Mouse (Mus musculus) testis, postnatal 10 days (tissue): ENCODE results near the gene Babam2.

Source experiments
- DNase-seq: peaks from one replicate; pipeline ENCODE4 v3.0.0; 2021; ENCODE audit warnings: low spot score

Babam2 gene

GRCm38 (mm10) chr5:31997189-31997954 lies 299.9 kb downstream of the Babam2 start:
- DNase-seq = no peak

GRCm38 (mm10) chr5:31998806-31999205 lies 301.3 kb downstream of the Babam2 start:
- no peak for DNase-seq

GRCm38 (mm10) chr5:32000076-32000475 lies 302.6 kb downstream of the Babam2 start:
- no peak for DNase-seq

- no peak for DNase-seq
Observed at GRCm38 (mm10) chr5:32001266-32001665, 303.8 kb downstream of the Babam2 start.

GRCm38 (mm10) chr5:32001771-32002170 lies 304.3 kb downstream of the Babam2 start:
- no peak for DNase-seq

- DNase-seq = no peak
Observed at GRCm38 (mm10) chr5:32008401-32008800, 310.9 kb downstream of the Babam2 start.

- no peak for DNase-seq
Observed at GRCm38 (mm10) chr5:32010056-32010455, 312.6 kb downstream of the Babam2 start.

- DNase-seq = no peak
Observed at GRCm38 (mm10) chr5:32013053-32013452, 315.6 kb downstream of the Babam2 start.

- no peak for DNase-seq
Observed at GRCm38 (mm10) chr5:32014786-32015185, 317.3 kb downstream of the Babam2 start.

GRCm38 (mm10) chr5:32015949-32016478 lies 318.5 kb downstream of the Babam2 start:
- DNase-seq = no peak

- no peak for DNase-seq
Observed at GRCm38 (mm10) chr5:32017686-32018085, 320.2 kb downstream of the Babam2 start.

- no peak for DNase-seq
Observed at GRCm38 (mm10) chr5:32018276-32018675, 320.8 kb downstream of the Babam2 start.

GRCm38 (mm10) chr5:32029834-32030433 lies 332.4 kb downstream of the Babam2 start:
- DNase-seq = no peak

- no peak for DNase-seq
Observed at GRCm38 (mm10) chr5:32033185-32033584, 335.7 kb downstream of the Babam2 start.

- DNase-seq = no peak
Observed at GRCm38 (mm10) chr5:32033621-32034020, 336.1 kb downstream of the Babam2 start.

- no peak for DNase-seq
Observed at GRCm38 (mm10) chr5:32034475-32035054, 337.1 kb downstream of the Babam2 start.

- DNase-seq = no peak
Observed at GRCm38 (mm10) chr5:32035721-32036320, 338.3 kb downstream of the Babam2 start.

- no peak for DNase-seq
Observed at GRCm38 (mm10) chr5:32036896-32037295, 339.4 kb downstream of the Babam2 start.

GRCm38 (mm10) chr5:32037546-32037945 lies 340.1 kb downstream of the Babam2 start:
- DNase-seq = no peak

- no peak for DNase-seq
Observed at GRCm38 (mm10) chr5:32038994-32039393, 341.5 kb downstream of the Babam2 start.

GRCm38 (mm10) chr5:32039511-32039910 lies 342.0 kb downstream of the Babam2 start:
- DNase-seq = no peak

- no peak for DNase-seq
Observed at GRCm38 (mm10) chr5:32043153-32043552, 345.7 kb downstream of the Babam2 start.

GRCm38 (mm10) chr5:32043996-32044395 lies 346.5 kb downstream of the Babam2 start:
- DNase-seq = no peak
